Mouse (Mus musculus) stomach, postnatal 0 days (tissue): ENCODE measurements around the gene Gal3st2.
"Not testable (repeated sequence)": the region's sequence is repeated elsewhere in the genome, so short reads cannot be mapped to it uniquely, and the experiment has no call there.

ENCODE experiments used
- CTCF ChIP-seq: IDR thresholded peaks from 2 replicates; pipeline ENCODE4 v1.5.1; 2016; ENCODE audit warnings: antibody characterized with exemption, low read depth, mild to moderate bottlenecking, moderate library complexity
- EP300 ChIP-seq: optimal IDR thresholded peaks from 2 replicates; pipeline ENCODE3; 2016; ENCODE audit warnings: antibody characterized with exemption

GRCm38 (mm10) chr1:93871594-93872105, 10.5 kb downstream of the Gal3st2 start:
- TF ChIP-seq CTCF, EP300: not testable (repeated sequence)
